Mouse (Mus musculus) monocyte, adult 5-6 weeks (primary cell): ENCODE results near the gene Map3k4. TPM values are rescaled to one million over a fixed set of nuclear protein-coding genes. Genes with fewer than 3 reads are reported as not detected.

Source experiments
- ATAC-seq: fragments of 153-309, 156-312 bp; replicated peaks from 2 replicates; pipeline ENCODE4 v1.8.0; 2017; ENCODE audit warnings: mild to moderate bottlenecking; ENCODE audit not compliant: low TSS enrichment, insufficient number of reproducible peaks, severe bottlenecking, poor library complexity, low FRiP score
- total RNA-seq: library from RNA; stranded (forward); fragments of 200-1000, 200-491, 200-594 nt; gene quantifications from 3 replicates; pipeline ENCODE4 v1.2.3, GENCODE M21; 2017

Gene Map3k4
- total RNA-seq, 1 experiment from 2014 or later: 22.8 TPM

DNA sequence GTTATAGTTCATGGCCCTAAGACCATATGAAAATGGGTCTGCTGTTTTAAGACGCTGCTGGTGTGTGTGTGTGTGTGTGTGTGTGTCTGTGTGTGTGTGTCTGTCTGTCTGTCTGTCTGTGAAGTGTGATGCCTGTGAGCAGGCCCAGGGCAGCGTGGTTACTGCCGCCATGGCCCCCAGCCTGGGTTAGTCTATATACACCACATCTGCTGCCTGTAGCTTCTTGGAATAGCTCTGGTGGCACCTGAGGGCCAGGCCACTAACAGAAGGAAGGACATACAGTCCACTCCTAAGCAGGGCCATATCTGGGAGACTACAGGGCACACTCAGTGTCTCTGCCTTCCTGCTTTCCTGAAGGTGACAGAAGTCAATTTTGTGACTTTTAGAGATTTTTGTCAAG is 77.9 kb downstream of the Map3k4 start:
- no peak for ATAC-seq

DNA sequence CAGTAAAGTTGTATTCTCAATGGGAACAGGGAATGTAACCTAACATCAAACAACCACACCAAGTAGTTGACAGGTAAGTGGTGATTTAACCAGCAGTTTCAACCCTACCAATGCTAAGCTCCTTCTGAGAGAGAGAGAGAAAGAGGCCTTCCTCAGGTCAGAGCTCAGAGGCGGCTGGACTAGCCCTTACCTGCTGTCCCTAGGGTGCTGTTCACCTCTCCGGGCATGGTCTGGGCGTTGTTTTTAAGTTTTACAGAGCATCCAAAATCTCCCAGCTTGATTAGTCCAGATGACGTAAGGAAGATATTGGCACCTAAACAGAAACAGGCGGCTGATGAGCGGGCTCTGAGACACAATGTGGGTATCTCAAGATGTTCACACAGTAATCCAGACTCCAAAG is 85.9 kb downstream of the Map3k4 start:
- ATAC-seq: no peak

DNA sequence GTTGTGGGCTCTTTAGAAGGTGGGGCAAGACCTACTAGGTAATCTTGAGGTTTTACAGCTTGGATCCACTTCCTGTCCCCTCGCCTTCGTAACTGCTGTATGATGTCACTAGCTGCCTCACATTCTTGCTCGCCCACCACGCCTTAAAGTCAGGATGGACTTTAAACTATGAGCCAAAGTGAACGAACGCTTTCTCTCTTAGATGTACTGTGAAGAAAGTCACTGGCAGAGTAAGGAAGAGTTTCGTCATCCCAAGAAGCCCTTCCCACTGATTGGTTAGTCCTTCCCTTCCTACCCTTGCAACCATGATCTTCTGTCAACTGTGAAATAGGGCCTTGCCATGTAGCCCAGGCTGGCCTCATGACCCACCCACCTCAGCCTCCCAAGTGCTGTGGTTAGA is 87.5 kb downstream of the Map3k4 start:
- no peak for ATAC-seq

DNA sequence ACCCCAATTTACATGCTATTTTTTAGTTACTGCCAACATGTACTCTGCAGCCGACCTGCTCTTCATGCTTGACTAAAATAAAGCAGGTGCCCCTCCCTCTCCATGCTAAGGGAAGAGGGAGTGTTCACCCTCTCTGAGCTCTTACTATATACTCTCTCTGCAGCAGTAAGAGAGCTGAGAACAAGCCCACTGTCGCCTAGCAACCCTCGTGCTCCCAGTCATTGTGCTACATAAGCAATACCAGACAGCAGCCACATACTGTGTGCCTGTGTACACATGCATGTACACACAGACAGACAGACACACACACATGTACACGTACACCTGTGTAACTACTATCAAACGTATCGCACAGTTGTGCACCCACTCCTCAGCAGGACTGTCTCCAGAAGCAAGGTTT is 88.4 kb downstream of the Map3k4 start:
- no peak for ATAC-seq

DNA sequence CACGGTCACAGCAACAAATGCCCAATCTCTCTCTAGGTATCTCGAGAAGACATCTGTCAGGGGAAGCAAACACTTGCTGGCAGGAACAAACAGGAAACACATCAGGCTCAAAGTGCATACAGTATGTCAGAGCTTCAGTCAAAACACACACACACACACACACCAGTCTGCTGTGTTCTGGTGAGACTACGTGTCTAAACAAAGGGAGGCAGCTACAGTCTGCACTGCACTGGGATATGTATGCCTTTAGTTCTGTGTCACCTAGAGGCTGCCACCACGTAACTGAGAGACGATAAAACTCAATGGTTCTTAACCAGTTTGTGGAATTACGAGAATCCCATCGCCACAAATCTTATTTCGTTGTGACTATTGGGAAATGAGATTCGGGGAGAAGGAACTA is 88.8 kb downstream of the Map3k4 start:
- ATAC-seq: no peak

DNA sequence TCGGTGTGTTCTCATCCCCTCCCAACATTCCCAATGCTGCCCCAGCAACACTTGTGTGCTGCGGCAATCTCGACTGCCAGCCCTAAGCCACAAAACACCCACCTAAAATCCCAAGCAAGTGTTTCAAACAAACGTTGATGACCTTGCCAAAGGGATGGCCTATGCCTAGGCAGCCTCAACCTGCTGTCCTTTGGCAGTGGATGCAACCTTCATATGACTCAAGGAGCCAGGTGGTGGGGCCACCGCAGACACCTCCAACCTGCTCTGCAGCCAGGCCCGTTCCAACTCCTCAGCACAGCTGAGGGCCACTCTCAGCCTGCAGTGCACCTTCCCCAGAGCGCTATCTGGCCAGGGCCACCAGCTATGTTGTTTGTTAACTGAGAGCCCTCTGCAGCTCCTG is 90.1 kb downstream of the Map3k4 start:
- ATAC-seq: no peak

DNA sequence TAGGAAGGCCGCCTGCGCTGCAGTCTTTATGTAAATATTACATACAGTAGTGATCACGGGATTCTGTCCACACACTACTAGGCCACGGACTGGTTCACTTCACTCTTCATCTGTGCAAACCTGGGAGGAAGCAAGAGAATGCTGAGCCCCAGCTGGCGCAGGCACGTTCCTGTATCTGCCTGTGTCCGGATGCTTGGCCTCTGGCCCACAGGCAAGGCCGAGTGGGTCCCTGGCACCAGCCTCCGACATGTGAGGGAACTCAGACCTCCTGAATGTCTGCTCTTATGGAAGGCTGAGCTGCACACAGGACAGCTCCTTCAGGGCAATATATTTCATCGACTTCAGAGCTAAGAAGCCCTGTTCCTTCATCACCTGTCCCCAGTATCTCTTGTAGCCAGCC is 90.6 kb downstream of the Map3k4 start:
- ATAC-seq: no peak

DNA sequence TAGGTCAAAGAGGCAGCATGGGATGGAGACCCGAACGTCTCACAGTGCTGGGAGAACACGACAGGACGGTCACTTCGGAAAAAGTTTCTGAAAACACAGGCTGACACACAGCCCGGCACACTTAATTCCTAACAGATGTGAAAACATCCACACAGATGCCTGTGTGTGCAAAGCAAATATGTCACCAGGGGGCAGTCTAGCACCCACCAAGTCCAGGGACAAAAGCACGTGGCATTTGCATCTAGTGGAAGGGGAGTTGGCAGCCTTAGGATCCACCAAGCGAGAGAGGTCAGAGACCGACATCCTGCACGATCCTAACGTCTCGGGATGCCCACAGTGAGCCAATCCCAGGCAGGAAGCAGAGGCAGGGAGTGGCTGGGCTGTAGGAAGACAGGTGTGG is 92.0 kb downstream of the Map3k4 start:
- ATAC-seq: no peak

DNA sequence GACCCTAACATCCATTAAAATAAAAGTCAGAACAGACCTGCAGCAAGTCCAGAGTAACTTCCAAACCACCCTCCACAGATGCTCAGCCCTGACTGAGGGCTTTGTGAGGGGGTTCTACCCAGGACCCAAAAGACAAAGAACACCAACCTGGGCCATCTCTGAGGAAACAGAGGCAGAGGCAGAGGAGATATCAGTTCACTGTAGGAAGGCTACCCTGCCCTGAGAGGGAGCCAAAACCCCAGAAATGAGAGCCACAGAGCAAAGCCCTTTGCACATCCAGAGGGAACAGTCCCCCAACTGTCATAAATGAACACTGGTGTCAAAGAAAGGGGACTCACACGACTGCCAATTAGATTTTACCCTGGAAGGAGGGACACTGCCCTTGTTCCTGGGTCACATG is 93.4 kb downstream of the Map3k4 start:
- ATAC-seq: no peak

DNA sequence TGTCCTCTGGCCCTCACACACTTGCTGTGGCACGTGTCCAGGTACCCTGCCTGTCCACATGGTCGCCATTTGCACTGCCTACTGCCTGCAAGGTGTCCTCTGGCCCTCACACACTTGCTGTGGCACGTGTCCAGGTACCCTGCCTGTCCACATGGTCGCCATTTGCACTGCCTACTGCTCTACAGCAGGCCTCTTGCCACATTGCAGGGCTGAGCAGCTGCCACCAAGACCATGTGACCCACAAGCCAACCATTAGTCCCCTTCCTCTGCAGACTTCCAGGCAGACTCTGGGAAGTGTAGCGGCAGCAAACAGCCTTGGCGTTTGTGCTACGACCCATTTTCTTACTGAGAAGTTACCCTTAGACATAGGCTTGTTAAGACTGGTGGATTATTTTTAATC is 94.0 kb downstream of the Map3k4 start:
- ATAC-seq: peak; percentile 21; the same call in 1 of the 2 replicates

DNA sequence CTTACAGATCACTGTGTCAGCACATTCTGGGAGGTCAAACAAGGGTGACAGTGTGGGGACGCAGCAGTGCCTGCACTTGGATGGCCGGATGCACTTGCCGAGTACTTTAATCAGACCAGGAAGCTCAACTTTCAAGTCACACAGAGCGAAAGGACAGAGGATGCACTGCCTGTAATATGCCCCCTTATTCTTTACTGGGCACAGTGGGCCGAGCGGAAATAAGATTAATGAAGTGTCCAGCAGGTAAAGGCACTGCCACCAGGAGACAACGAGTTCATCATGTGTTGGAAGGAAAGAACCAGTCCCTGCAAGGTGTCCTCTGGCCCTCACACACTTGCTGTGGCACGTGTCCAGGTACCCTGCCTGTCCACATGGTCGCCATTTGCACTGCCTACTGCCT is 94.5 kb downstream of the Map3k4 start:
- ATAC-seq: no peak

DNA sequence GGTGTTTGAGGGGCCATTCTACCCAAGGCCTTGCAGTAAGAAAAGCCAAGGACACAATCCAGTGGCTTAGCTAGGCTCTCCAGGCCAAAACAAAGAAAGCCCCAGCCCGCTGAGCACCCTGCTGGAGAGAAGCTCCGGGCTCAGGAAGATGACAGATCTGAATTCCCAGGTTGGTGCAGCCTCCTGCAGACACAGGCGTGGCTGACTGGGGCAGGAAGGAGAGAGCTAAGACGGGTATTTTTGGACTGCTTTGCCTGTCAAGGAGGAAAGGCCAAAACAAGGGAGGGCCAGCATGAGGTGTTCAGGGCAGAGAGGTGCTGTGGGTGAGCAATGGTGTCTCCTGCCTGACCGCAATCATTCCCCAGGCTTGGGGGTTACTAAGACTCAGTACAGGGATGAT is 94.9 kb downstream of the Map3k4 start:
- no peak for ATAC-seq

DNA sequence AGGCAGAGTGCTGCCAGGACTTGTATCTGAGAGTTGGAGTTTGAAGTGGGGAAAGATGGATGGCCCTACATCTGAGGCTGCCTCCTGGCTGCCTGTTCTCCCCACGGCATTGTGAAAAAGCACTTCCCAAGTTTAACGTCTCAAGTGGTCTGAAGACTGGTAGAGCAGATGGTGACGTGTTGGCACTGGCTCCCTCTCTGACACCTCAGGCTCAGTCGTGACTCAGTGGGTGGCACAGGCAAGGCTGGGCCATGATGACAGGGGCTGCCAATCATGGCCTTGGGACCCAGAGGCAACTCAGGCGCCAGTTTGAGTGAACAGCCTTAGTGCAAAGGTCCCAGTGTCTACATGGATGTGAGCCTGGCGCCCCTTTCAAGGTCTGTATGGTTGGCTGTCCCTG is 96.7 kb downstream of the Map3k4 start:
- ATAC-seq: 0 out of 2 replicates have a peak, but pooled peaks have one; percentile 18

DNA sequence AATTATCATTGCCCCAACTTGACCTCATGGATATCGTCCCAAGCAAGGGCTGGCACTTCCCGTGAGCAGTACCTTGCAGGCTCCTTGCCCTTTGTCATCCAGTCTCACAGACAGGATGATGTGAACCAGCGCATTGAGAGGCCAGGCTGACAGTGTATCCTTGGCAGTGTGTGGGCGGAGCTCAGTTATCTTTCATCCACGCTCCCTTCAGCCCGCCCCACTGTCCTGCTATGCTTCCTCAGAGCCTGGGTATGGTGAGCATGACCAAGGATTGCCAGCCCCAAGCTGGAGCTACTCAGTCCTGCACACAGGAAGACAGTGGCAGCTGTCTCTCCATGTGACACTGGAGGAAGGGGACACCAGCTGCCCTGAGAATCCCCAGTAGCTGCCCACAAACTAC is 102.4 kb downstream of the Map3k4 start:
- ATAC-seq: no peak

DNA sequence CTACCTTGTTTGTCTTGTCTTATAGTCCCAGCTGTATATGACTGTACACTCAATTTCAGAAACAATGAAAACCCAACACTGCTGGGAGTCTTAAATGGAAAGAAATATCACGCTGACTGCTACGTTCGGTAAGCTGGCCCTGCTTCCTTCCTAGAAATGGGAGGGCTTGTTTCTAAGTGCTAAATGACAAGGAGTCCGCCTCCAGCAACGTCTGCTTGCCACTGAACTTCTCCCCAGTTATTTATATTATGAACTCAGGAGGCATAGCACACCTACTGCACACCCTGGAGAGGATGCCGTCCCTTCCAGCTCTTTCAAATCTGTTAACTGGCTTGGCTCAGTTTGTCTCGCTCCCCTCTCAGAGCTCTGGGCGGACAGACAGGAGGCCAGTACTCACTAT is 105.2 kb downstream of the Map3k4 start:
- ATAC-seq: no peak

DNA sequence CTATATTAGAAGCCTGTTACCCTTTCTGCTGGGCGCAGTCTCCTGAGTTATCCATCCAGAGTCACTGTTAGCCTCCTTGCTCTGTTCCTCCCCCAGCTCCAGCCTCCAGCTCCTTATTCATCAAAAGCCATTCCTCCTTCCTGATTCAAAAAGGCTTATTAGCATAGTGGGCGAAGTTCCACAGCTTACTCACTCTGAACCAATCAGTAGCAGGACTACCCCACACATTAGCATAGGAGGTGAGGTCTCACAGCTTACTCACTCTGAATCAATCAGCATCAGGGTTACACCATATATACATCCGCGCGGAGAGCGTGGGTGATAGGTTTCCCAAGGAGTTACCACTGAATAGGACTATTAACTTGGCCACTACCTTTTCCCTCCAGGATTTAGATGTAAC is 106.3 kb downstream of the Map3k4 start:
- ATAC-seq: no peak

DNA sequence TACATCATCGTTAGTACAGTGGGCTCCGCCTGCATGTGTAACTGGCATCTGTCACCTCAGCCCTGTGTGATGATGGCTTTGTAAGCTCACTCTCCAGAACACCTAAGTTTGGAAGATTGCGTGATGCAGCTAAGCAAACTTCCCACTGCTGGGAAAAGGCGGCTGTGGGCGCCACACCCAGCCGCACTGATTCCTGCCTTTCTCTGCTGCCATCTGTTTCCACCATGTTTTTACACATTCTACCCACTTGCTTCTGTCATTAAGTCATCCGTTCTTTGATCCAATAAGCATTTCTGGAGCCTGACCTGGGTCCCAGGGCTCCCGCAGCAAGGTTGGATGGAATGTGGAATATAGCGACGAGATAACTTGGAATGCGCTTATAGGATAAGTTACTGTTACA is 106.7 kb downstream of the Map3k4 start:
- ATAC-seq: no peak

DNA sequence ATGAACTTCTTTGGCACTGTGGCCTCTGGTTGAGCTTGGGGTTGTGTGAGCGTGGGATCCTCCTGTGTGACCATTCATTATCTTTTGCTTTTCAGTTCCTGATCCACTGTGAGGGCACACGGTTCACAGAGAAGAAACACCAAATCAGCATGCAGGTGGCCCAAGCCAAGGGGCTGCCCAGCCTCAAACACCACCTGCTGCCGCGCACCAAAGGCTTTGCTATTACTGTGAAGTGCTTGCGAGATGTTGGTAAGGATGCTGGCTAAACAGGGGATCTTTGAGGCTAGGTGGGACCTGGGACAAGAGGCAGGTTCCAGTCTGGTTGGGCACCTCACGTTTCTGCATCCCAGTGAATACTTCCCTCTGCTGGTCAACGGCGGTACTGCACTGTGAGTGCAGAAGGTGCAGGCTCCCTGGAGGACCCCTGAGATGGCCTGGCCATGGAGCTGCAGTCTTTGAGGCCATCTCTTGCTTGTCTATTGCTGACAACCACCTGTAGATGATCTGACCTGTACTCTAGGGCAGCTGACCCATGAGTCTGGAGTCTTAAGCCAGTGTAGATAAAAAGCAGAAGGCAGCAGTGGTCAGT is 108.0 kb downstream of the Map3k4 start:
- peak; percentile 67 for ATAC-seq

DNA sequence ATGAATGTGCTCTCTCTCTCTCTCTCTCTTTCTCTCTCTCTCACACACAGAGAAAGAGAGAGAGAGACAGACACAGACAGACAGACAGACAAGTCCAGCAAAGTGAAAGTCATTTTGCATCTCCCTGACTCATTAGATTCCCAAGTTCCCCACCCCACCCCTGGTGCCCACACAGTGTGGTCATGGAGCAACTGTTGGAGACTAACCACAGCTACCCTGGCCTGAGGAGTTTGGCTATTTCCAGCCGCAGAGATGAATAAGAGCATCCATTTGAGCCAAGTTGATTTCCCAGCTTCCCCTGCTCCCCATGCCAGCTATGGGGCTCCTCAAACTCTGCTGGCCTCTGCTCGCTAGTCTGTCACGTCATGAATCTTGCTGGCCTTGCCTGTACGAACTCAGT is 109.1 kb downstream of the Map3k4 start:
- no peak for ATAC-seq

DNA sequence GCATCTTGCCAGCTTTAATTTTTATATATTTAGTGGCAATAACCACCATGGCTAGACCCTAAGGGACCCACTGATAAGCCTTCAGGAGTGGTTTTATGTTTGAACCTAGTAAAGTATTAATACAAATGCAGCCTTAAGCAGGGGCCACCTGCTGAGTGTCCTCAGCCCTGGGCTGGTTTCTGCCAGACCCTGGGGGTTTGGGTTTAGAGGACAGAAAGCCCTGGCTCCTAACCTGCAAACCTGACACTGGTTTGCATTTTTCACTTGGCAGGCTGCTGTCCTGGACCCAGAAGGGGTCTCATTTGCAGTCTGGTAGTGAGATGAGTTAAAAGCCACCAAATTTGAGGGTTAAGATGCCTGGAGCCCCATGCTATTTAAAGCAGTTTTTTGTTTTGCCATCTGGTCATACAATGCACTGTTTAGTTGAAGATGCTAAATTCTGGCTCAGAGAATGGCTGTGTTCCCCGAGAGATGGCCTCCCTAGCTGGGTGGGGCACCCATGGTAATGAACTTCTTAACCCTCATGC is 111.5 kb downstream of the Map3k4 start:
- ATAC-seq: no peak

DNA sequence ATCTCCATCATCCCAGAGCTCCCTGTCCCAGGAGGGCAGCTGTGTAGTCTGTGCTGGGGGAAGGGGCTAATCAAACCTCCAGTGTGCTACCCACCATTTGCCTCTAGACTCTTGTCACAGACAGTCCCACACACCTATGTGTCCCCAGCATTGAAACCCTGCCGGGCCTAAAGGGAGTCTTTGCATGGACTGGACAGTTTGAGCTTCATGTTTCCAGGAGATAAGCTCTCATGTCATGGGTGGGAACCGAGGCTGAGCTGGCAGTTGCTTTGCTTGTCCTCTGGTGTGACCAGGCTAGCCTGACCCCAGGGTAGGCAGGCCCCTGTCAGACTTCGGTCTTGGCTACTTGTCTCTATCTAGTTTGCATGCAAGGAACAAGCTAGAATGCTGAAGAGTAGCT is 112.3 kb downstream of the Map3k4 start:
- no peak for ATAC-seq
